Mouse (Mus musculus) midbrain, embryonic 10.5 days (tissue): Measurements from ENCODE around the gene Timm13. TPM values are rescaled to one million over a fixed set of nuclear protein-coding genes. Genes with fewer than 3 reads are reported as not detected.

ENCODE experiments used
- DNase-seq: peaks from one replicate; pipeline ENCODE4 v3.0.0-alpha.2; 2017; ENCODE audit warnings: low spot score
- H3K27ac ChIP-seq: fragments of 300-500 bp; sonication (generic); replicated peaks from 2 replicates; pipeline ENCODE4 v1.5.1; 2016; ENCODE audit warnings: mild to moderate bottlenecking
- H3K27me3 ChIP-seq: fragments of 300-500 bp; sonication (generic); 2 replicates; pipeline ENCODE4 v1.6.1; 2016; ENCODE audit warnings: low read depth, mild to moderate bottlenecking; ENCODE audit not compliant: poor library complexity, severe bottlenecking
- H3K36me3 ChIP-seq: fragments of 300-500 bp; sonication (generic); 2 replicates; pipeline ENCODE4 v1.6.1; 2016; ENCODE audit warnings: mild to moderate bottlenecking, moderate library complexity
- H3K4me1 ChIP-seq: fragments of 300-500 bp; sonication (generic); 2 replicates; pipeline ENCODE4 v1.6.1; 2016
- H3K4me3 ChIP-seq: fragments of 300-500 bp; sonication (generic); 2 replicates; pipeline ENCODE4 v1.5.1; 2016; ENCODE audit warnings: mild to moderate bottlenecking, moderate library complexity
- H3K9me3 ChIP-seq: fragments of 300-500 bp; sonication (generic); replicated peaks from 2 replicates; pipeline ENCODE4 v1.6.1; 2016; ENCODE audit warnings: mild to moderate bottlenecking
- WGBS: fragments of 180-500 bp; shearing (Covaris S2); methylation state at CpG from one replicate; pipeline ENCODE4 v1.1.7; 2016; 5-methylcytosine and 5-hydroxymethylcytosine counted together
- polyA plus RNA-seq: library from polyadenylated mRNA; unstranded; fragments of >200 nt; fragmentation: Nextera tagmentation; extraction: Ambion mirVana; gene quantifications from 2 replicates; pipeline ENCODE4 v1.2.1, GENCODE M21; 2016

The Timm13 gene
- polyA plus RNA-seq, 1 experiment from 2014 or later = 382 TPM

DNA sequence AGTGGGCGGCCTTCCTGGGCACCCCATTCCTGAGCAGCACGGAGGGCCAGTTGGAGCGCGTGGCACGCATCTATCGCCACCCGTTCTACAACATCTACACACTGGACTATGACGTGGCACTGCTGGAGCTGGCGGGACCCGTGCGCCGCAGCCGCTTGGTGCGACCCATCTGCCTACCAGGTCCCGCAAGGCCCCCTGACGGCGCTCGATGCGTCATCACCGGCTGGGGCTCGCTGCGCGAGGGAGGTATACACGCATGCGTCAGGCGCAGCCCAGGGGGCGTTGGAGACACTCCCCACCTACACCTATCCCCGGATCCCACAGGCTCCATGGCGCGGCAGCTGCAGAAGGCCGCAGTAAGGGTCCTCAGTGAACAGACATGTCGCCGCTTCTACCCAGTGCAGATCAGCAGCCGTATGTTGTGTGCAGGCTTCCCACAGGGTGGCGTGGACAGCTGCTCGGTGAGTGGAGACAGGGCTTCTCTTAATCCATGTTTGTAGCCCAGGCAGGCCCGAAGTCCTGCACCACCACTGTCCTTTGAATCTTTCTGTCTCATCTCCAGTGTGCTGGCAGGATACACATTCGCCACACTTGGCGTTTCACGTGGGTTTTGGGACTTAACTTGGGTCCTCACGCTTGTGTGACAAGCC, 2.8 kb downstream of the Timm13 start:
- no peaks in the 10 kb centered on the region for H3K27me3 ChIP-seq
- H3K27ac ChIP-seq = no peak overlapping the region
- 31% methylated on average over 41 of the region's 41 CpGs for WGBS
- H3K9me3 ChIP-seq = no peaks in the 10 kb centered on the region; the same call in 1 of the 2 replicates
- peak overlapping the region; percentile 22; the same call in 1 of the 2 replicates for H3K4me3 ChIP-seq
- DNase-seq = no peak
- peaks cover 43% of the 10 kb centered on the region for H3K36me3 ChIP-seq
- H3K4me1 ChIP-seq = peaks cover 36% of the 10 kb centered on the region

DNA sequence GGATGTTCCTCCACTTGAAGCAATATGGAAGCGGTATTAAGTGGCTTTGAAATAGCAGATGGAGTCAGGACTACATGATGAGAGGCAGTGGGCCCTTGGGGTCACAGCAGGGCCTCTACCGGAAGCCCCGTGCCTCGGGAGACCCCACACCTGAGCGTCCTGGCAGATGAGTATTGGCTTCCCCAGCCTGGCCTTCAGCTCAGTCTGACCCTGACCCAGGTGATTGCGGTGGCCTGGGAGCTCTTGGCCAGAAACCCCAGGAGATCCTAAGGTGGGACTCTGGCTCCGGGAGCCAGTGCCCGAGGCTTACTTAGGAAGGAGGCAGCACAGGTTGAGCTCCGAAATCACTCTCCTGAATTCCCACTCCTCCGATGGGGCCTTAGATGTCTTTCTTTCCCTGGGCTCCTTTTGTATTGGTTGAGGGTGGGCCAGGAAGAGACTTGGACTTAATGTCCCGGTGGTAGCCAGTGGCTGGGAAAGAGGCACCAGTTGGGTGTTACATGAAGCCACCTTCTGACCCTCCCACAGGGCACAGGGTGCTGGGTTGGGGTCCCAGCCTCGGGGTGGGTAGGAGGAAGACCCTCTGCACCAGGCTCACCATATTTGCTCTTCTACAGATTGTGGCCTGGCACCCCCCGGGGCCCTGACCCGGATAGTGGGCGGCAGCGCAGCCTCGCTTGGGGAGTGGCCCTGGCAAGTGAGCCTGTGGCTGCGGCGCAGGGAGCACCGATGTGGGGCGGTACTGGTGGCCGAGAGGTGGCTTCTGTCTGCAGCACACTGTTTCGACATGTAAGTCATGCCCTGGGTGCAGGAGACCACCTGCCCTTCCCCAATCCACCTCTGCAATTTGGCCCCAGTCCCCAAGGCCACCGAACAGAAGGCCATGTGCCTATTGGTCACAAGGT, 3.9 kb downstream of the Timm13 start:
- peaks cover 10% of the 10 kb centered on the region; the same call in 1 of the 2 replicates for H3K9me3 ChIP-seq
- H3K4me1 ChIP-seq = peaks cover 36% of the 10 kb centered on the region
- DNase-seq = no peak
- H3K27me3 ChIP-seq = no peaks in the 10 kb centered on the region
- H3K27ac ChIP-seq = no peak overlapping the region
- H3K36me3 ChIP-seq = peaks cover 31% of the 10 kb centered on the region
- H3K4me3 ChIP-seq = 0 out of 2 replicates have a peak overlapping the region, but pooled peaks have one; percentile 12
- WGBS = 75% methylated on average over 24 of the region's 24 CpGs

DNA sequence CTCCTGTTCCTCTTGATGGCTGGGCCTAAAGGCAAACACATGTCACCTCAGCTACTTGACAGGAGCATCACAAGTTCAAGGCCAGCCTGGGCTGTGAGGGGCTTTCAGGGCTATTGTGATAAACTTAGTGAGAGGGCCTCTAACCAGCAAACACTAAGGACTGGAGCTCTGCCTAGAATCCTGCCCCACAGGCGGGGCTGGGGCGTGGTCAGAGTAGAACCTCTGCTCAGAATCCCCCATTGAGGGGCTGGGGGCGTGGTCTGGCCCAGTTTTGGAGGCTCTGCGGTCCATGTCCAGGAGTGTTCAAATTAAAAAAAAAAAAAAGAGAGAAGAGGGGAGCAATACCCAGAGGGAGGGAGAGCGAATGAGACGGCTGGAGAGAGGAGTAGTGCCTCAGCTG, 5.1 kb downstream of the Timm13 start:
- Histone ChIP-seq H3K4me3 (no peak overlapping the region), H3K9me3 (peaks cover 11% of the 10 kb centered on the region; the same call in 1 of the 2 replicates), H3K27me3 (no peaks in the 10 kb centered on the region), H3K4me1 (peaks cover 31% of the 10 kb centered on the region), H3K27ac (no peak overlapping the region), H3K36me3 (peaks cover 26% of the 10 kb centered on the region)
- DNase-seq = no peak
- WGBS = 77% methylated on average over 6 of the region's 6 CpGs

DNA sequence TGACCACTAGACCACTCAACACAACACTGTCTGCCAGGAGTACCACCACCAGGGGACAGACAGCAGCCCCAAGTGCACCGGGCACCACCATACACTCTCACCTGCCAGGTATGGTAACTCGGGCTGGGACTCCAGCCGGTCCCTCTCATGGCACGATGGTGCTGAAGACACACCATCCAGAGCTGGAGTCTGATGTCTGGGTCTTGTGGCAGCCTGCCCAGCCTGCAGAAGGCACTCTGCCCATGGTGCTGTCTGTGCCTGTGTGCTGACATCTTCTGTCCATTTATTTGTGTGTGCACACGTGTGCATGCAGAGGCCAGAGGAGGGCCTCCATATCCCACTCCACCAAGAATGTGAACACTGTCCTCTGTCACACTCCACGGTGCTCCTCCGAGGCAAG, 5.7 kb downstream of the Timm13 start:
- DNase-seq = no peak
- peaks cover 32% of the 10 kb centered on the region for H3K4me1 ChIP-seq
- no peak overlapping the region for H3K4me3 ChIP-seq
- H3K27ac ChIP-seq = no peak overlapping the region
- peaks cover 26% of the 10 kb centered on the region for H3K36me3 ChIP-seq
- peaks cover 11% of the 10 kb centered on the region; the same call in 1 of the 2 replicates for H3K9me3 ChIP-seq
- H3K27me3 ChIP-seq = peaks cover 2% of the 10 kb centered on the region; the same call in 1 of the 2 replicates
- 90% methylated on average over 7 of the region's 7 CpGs for WGBS

DNA sequence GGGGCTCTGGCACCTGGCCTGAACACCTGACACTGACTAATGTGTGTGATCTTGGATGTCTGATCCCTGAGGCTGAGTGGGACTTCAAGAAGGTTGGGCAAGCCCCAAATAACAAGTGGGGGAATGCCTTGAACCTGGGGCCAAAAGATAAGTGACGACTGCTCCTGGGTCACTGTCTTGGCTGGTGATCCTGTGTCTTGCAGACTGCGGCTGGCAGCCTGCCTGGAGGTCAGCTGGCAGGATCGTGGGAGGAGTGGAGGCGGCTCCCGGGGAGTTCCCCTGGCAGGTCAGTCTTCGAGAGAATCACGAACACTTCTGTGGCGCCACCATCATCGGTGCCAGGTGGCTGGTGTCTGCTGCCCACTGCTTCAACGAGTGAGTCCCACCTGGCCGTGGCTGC, 13.6 kb downstream of the Timm13 start:
- H3K4me1 ChIP-seq = 0 out of 2 replicates have a peak, but pooled peaks cover 5% of the 10 kb centered on the region
- peaks cover 5% of the 10 kb centered on the region; the same call in 1 of the 2 replicates for H3K9me3 ChIP-seq
- no peak overlapping the region for H3K27ac ChIP-seq
- no peak for DNase-seq
- H3K27me3 ChIP-seq = peaks cover 23% of the 10 kb centered on the region
- no peaks in the 10 kb centered on the region for H3K36me3 ChIP-seq
- H3K4me3 ChIP-seq = no peak overlapping the region
- 81% methylated on average over 11 of the region's 11 CpGs for WGBS

DNA sequence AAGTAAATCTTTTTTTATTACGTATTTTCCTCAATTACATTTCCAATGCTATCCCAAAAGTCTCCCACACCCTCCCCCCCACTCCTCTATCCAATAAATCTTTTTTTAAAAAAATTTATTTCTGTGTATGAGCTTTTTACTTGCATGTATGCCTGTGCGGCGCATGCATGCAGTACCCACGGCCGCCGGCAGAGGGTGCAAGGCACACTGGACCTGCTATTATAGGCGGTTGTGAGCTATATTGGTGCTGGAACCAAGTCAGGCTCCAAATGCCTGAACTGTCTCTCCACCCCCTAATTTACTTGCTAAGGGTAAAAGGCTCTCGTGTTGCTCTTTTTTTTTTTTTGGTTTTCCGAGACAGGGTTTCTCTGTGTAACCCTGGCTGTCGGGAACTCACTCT, 19.5 kb downstream of the Timm13 start:
- WGBS = 22% methylated on average over 10 of the region's 10 CpGs
- Histone ChIP-seq H3K36me3 (no peaks in the 10 kb centered on the region), H3K27me3 (peaks cover 5% of the 10 kb centered on the region; the same call in 1 of the 2 replicates), H3K4me3 (no peak overlapping the region), H3K4me1 (peaks cover 8% of the 10 kb centered on the region; the same call in 1 of the 2 replicates), H3K27ac (no peak overlapping the region), H3K9me3 (no peaks in the 10 kb centered on the region)
- peak; percentile 76 for DNase-seq

DNA sequence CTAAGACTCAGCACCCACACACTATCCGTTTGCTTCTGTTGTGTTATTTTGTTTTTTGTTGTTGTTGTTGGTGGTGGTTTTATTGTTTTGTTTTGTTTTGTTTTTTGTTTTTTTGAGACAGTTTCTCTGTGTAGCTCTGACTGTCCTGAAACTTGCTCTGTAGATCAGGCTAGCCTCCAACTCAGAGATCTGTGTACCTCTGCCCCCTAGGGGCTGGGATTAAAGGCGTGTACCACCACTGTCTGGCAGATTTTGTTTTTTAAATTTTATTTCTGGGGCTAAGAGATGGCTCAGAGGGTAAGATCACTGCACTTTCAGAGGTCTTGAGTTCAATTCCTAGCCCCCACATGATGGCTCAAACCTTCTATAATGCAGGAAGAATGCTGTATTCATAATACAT, 19.9 kb downstream of the Timm13 start:
- no peak for DNase-seq
- Histone ChIP-seq H3K4me1 (peaks cover 11% of the 10 kb centered on the region; the same call in 1 of the 2 replicates), H3K4me3 (no peak overlapping the region), H3K36me3 (no peaks in the 10 kb centered on the region), H3K9me3 (no peaks in the 10 kb centered on the region), H3K27ac (no peak overlapping the region), H3K27me3 (peaks cover 5% of the 10 kb centered on the region; the same call in 1 of the 2 replicates)
- WGBS = 76% methylated on average over 2 of the region's 2 CpGs

DNA sequence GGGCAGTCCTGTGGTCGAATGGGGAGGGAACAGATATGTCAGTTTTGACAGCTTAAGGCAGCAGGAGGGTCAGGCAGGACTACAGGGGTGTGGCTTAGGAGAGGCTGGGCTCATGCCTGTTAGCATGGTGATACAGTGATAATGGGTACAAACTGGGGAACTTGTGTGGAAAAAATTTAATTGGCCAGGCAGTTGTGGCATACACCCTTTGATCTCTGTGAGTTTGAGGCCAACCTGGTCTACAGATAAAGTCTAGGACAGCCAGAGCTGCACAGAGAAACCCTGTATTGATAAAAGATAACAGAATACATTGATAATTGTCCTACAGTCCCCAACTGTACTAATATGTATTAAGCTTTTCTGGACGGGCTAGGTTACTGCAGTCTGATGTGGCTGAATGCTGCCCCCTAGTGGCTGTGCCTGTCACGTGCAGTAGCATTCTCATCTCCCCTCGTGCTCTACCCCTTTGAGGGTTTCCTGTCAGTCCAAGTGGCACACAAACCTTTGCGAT, 20.6 kb downstream of the Timm13 start:
- no peak overlapping the region for H3K4me3 ChIP-seq
- no peak overlapping the region for H3K27ac ChIP-seq
- DNase-seq = peak; percentile 71
- peaks cover 5% of the 10 kb centered on the region; the same call in 1 of the 2 replicates for H3K27me3 ChIP-seq
- H3K9me3 ChIP-seq = no peaks in the 10 kb centered on the region
- H3K36me3 ChIP-seq = no peaks in the 10 kb centered on the region
- peaks cover 11% of the 10 kb centered on the region; the same call in 1 of the 2 replicates for H3K4me1 ChIP-seq
- WGBS = 27% methylated on average over 5 of the region's 5 CpGs

DNA sequence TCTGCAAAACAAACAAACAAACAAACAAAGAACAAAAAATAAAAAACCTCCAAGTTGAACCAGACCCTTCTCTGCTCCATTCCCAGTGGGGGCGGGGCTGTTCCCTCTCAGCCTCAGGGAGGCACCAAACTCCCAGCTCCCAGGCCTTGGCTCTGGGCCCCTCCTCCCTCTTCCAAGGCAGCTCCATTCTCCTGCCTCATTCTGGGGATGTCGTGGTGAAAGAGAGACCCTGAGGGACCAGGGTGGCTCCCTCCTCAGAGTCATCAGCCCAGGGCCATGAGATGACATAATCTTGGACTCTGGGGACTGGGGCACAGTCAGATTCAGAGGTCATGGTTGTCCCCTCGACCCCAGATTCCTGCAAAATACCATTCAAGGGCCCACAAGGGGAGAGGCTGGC, 24.2 kb downstream of the Timm13 start:
- Histone ChIP-seq H3K27me3 (peaks cover 10% of the 10 kb centered on the region), H3K36me3 (no peaks in the 10 kb centered on the region), H3K9me3 (no peaks in the 10 kb centered on the region), H3K4me3 (no peak overlapping the region), H3K4me1 (peaks cover 23% of the 10 kb centered on the region; the same call in 1 of the 2 replicates), H3K27ac (no peak overlapping the region; the same call in 1 of the 2 replicates)
- no peak for DNase-seq
- WGBS = 35% methylated on average over 3 of the region's 3 CpGs

DNA sequence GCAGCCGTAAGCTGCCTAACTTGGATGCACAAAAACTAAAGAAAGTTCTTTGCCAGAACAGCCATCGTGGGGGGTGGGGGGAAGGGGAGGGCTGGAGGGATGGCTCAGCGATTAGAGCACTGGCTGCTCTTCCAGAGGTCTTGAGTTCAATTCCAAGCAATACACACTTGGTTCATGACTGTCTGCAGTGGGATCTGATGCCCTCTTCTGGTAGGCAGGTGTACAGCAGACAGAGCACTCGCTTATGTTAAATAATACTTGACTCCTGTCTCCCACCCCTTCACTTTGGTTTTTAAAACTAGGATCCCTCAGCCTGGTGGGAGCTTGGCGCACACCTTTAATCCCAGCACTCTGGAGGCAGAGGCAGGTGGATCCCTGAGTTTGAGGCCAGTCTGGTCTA, 24.7 kb downstream of the Timm13 start:
- H3K4me3 ChIP-seq = peak overlapping the region; percentile 20; the same call in 1 of the 2 replicates
- peaks cover 23% of the 10 kb centered on the region; the same call in 1 of the 2 replicates for H3K4me1 ChIP-seq
- no peak overlapping the region for H3K27ac ChIP-seq
- peak; percentile 58 for DNase-seq
- peaks cover 10% of the 10 kb centered on the region for H3K27me3 ChIP-seq
- 28% methylated on average over 5 of the region's 5 CpGs for WGBS
- H3K9me3 ChIP-seq = no peaks in the 10 kb centered on the region
- no peaks in the 10 kb centered on the region for H3K36me3 ChIP-seq

DNA sequence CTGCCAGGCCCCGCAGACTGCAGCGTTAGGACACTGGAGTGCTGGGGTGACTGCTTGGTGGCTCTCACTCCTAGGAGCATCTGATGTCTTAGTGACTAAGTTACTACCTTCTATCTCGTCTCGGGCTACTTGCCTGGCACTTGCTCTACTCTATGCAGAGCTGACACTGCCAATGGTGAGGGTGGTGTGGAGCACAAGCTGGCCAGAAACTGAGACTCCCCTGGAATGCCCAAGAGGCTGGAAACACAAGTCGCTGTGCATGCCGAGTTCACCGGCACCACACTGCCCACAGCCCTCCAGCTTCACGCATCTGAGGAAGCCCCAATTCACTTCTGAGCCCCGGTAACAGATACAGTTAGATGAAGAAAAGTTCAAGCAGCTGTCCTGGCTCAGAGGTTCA, 26.7 kb downstream of the Timm13 start:
- Histone ChIP-seq H3K36me3 (no peaks in the 10 kb centered on the region), H3K4me1 (peaks cover 23% of the 10 kb centered on the region; the same call in 1 of the 2 replicates), H3K27ac (no peak overlapping the region), H3K4me3 (no peak overlapping the region), H3K9me3 (no peaks in the 10 kb centered on the region), H3K27me3 (peaks cover 10% of the 10 kb centered on the region; the same call in 1 of the 2 replicates)
- DNase-seq = no peak
- WGBS = 83% methylated on average over 9 of the region's 9 CpGs

DNA sequence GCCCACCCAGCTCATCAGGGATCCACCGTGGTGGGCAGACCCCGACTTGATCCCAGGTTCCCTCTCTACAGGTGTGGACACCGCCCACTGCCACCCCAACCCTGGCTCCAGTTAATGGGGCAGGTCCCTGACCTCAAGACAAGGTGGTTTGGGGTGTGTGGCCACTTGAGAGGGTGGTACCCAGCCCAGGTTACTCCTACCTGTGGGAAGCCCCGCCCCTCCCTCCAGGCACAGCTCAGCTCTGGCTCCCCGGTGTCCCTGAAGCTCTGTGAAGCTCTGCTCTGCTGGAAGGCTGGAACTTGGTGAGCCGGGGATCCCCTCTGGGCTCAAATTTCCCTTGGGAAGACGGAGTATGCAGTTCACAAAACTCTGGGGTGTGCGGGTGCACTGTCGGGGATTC, 29.2 kb downstream of the Timm13 start, which contains the start of gene Tmprss9:
Tmprss9 (plus strand) TSS at position 268 of the 400 bp plus-strand sequence.
- WGBS = 35% methylated on average over 9 of the region's 9 CpGs
- no peak within 1 kb of the TSS for H3K4me3 ChIP-seq
- H3K27ac ChIP-seq = no peak within 1 kb of the TSS; the same call in 1 of the 2 replicates
- no peak for DNase-seq
- no peaks in the 10 kb centered on the region for H3K9me3 ChIP-seq
- H3K36me3 ChIP-seq = peaks cover 18% of the 10 kb centered on the region
- peaks cover 5% of the 10 kb centered on the region; the same call in 1 of the 2 replicates for H3K27me3 ChIP-seq
- peaks cover 18% of the 10 kb centered on the region; the same call in 1 of the 2 replicates for H3K4me1 ChIP-seq
